Mouse (Mus musculus) kidney, embryonic 16.5 days (tissue): ENCODE results near the gene Rab5if. TPM values are rescaled to one million over a fixed set of nuclear protein-coding genes. Genes with fewer than 3 reads are reported as not detected.
"Not testable (repeated sequence)": the region's sequence is repeated elsewhere in the genome, so short reads cannot be mapped to it uniquely, and the experiment has no call there.

Experiments used
- ATAC-seq: fragments of 200-750 bp; cut with Nextera tagmentation; 2 replicates; pipeline ENCODE4 v1.8.0; 2017; ENCODE audit warnings: moderate TSS enrichment; ENCODE audit not compliant: low FRiP score, low TSS enrichment
- H3K27ac ChIP-seq: fragments of 300-500 bp; sonication (generic); 2 replicates; pipeline ENCODE4 v1.5.1; 2014; ENCODE audit warnings: low read length
- H3K27me3 ChIP-seq: fragments of 300-500 bp; sonication (generic); 2 replicates; pipeline ENCODE4 v1.6.1; 2014; ENCODE audit warnings: low read length, control low read depth, mixed read lengths; ENCODE audit not compliant: insufficient read depth
- H3K36me3 ChIP-seq: fragments of 300-500 bp; sonication (generic); 2 replicates; pipeline ENCODE4 v1.6.1; 2014; ENCODE audit warnings: low read length, control low read depth, mixed read lengths; ENCODE audit not compliant: insufficient read depth
- H3K4me1 ChIP-seq: fragments of 300-500 bp; sonication (generic); 2 replicates; pipeline ENCODE4 v1.6.1; 2014; ENCODE audit warnings: low read length, control low read depth, mixed read lengths; ENCODE audit not compliant: insufficient read depth
- H3K4me2 ChIP-seq: fragments of 300-500 bp; sonication (generic); replicated peaks from 2 replicates; pipeline ENCODE4 v1.6.1; 2014; ENCODE audit warnings: low read depth, low read length
- H3K4me3 ChIP-seq: fragments of 300-500 bp; sonication (generic); 2 replicates; pipeline ENCODE4 v1.5.1; 2014; ENCODE audit warnings: mild to moderate bottlenecking, low read length
- H3K9ac ChIP-seq: fragments of 300-500 bp; sonication (generic); replicated peaks from 2 replicates; pipeline ENCODE4 v1.6.1; 2014; ENCODE audit warnings: low read length
- H3K9me3 ChIP-seq: fragments of 300-500 bp; sonication (generic); 2 replicates; pipeline ENCODE4 v1.6.1; 2016; ENCODE audit warnings: low read length, control low read depth
- WGBS: fragments of 180-500 bp; shearing (Covaris S2); extraction: QIAGEN DNeasy Blood & Tissue Kit; methylation state at CpG from one replicate; pipeline ENCODE4 v1.1.7; 2014; 5-methylcytosine and 5-hydroxymethylcytosine counted together
- polyA plus RNA-seq: library from polyadenylated mRNA; unstranded; fragments of >200 nt; fragmentation: Nextera tagmentation; extraction: Ambion mirVana; gene quantifications from 2 replicates; pipeline ENCODE4 v1.2.1, GENCODE M21; 2015

Gene Rab5if
- polyA plus RNA-seq, 1 experiment from 2014 or later: 168 TPM

GRCm38 (mm10) chr2:156915559-156915958 is 52.6 kb downstream of the Rab5if start:
- no peaks in the 10 kb centered on the region for H3K36me3 ChIP-seq
- H3K27ac ChIP-seq: no peak overlapping the region
- no peaks in the 10 kb centered on the region for H3K9me3 ChIP-seq
- no peak for ATAC-seq
- 80% methylated on average over 3 of the region's 3 CpGs for WGBS
- H3K4me1 ChIP-seq: no peaks in the 10 kb centered on the region
- no peak overlapping the region for H3K4me3 ChIP-seq
- H3K4me2 ChIP-seq: no peak overlapping the region
- no peaks in the 10 kb centered on the region for H3K27me3 ChIP-seq
- H3K9ac ChIP-seq: no peak overlapping the region

DNA sequence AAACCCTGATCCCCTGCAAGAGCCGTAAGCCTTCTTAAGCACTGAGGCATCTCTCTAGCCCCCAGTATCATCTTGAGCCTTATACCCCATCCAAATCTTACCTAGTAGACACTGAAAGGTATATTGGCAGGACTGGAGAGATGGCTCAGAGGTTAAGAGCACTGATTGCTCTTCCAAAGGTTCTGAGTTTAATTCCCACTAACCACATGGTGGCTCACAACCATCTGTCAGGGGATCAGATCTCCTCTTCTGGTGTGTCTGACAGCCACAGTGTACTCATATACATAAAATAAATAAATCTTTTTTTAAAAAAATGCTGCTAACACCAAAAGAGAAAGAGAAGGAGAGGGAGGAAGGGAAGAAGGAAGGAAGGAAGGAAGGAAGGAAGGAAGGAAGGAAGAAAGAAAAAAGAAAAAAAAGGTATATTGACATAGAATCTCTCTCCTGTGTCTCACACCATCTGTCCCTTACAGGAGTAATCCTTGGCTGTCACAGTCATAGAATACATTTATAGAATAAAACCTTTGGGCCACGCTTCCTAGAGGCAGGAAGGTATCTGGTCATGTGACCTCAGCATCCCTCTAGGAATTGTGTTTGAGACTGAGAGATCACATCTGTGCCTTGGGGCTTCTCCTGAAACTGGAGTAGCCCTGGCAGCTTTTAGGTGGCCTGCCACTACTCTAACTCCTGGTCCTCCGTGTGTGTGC is 53.6 kb downstream of the Rab5if start:
- Histone ChIP-seq H3K4me2 (no peak overlapping the region), H3K9me3 (no peaks in the 10 kb centered on the region), H3K27ac (no peak overlapping the region), H3K9ac (no peak overlapping the region), H3K27me3 (no peaks in the 10 kb centered on the region), H3K4me1 (no peaks in the 10 kb centered on the region), H3K36me3 (no peaks in the 10 kb centered on the region), H3K4me3 (no peak overlapping the region)
- ATAC-seq: no peak
- 77% methylated on average over 3 of the region's 3 CpGs for WGBS

- no peaks in the 10 kb centered on the region for H3K9me3 ChIP-seq
- no peak overlapping the region for H3K4me3 ChIP-seq
- H3K27me3 ChIP-seq: no peaks in the 10 kb centered on the region
- ATAC-seq: no peak
- H3K4me1 ChIP-seq: no peaks in the 10 kb centered on the region
- H3K9ac ChIP-seq: no peak overlapping the region
- 62% methylated on average over 4 of the region's 4 CpGs for WGBS
- H3K4me2 ChIP-seq: no peak overlapping the region
- no peaks in the 10 kb centered on the region for H3K36me3 ChIP-seq
- H3K27ac ChIP-seq: no peak overlapping the region
Observed at GRCm38 (mm10) chr2:156918562-156918961, 55.6 kb downstream of the Rab5if start.

DNA sequence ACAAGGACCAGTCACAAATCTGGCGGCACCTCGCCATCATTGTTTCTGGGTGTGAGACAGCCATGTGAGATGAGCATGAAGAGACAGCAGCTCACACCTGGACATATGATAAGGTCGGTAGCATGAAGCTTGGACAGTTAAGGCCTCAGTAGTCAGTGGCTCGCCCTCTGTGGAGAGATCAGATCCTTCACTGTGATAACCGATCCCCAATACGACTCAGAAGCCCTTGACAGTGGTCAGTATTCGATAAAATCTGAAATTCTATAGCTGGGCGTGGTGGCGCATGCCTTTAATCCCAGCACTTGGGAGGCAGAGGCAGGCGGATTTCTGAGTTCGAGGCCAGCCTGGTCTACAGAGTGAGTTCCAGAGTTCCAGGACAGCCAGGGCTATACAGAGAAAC is 56.3 kb downstream of the Rab5if start:
- H3K27ac ChIP-seq, ATAC-seq, H3K27me3 ChIP-seq, H3K9ac ChIP-seq, H3K36me3 ChIP-seq, H3K9me3 ChIP-seq, H3K4me3 ChIP-seq, H3K4me1 ChIP-seq, H3K4me2 ChIP-seq: not testable (repeated sequence)
- 86% methylated on average over 11 of the region's 11 CpGs for WGBS

DNA sequence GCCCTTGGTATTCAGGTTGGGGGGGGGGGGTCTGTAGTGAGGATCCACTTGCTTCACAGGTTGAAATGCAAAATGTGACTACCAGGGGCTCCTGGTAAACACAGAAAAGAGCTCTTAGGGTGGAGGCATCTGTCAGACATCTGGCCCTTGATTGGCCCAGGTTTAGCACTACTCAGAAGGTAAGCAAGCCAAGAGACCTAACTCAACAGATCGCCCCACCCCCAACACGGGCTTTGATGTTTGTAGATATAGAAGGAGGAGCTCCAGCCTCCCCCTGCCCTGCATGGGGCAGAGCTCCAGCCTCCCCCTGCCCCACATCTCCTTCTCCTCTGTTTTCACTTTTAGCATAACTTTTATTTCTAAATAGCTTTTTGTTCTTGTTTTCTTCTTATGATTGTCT is 56.9 kb downstream of the Rab5if start:
- Histone ChIP-seq H3K9me3 (no peaks in the 10 kb centered on the region), H3K4me3 (no peak overlapping the region), H3K4me2 (no peak overlapping the region), H3K36me3 (no peaks in the 10 kb centered on the region), H3K4me1 (peaks cover 6% of the 10 kb centered on the region; the same call in 1 of the 2 replicates), H3K9ac (no peak overlapping the region), H3K27ac (no peak overlapping the region), H3K27me3 (no peaks in the 10 kb centered on the region)
- WGBS: 49% methylated on average over 2 of the region's 2 CpGs
- ATAC-seq: no peak

GRCm38 (mm10) chr2:156923057-156923456 is 60.1 kb downstream of the Rab5if start:
- H3K4me1 ChIP-seq: peaks cover 6% of the 10 kb centered on the region; the same call in 1 of the 2 replicates
- H3K36me3 ChIP-seq: peaks cover 4% of the 10 kb centered on the region; the same call in 1 of the 2 replicates
- no peaks in the 10 kb centered on the region for H3K9me3 ChIP-seq
- no peak overlapping the region for H3K27ac ChIP-seq
- no peak overlapping the region for H3K9ac ChIP-seq
- no peaks in the 10 kb centered on the region for H3K27me3 ChIP-seq
- no peak for ATAC-seq
- H3K4me3 ChIP-seq: no peak overlapping the region
- 86% methylated on average over 5 of the region's 5 CpGs for WGBS
- no peak overlapping the region for H3K4me2 ChIP-seq

Other genes starting within 250 kb of the Rab5if start
- gene Dlgap4, start 249.4 kb upstream of the Rab5if start, polyA plus RNA-seq: 68.2 and 68.5 TPM in 2 replicates
- gene Myl9, start 87.7 kb upstream of the Rab5if start, polyA plus RNA-seq: 447 and 578 TPM in 2 replicates
- 69.5 and 71.1 TPM in 2 replicates for gene Tgif2, start 23.1 kb upstream of the Rab5if start, polyA plus RNA-seq
- gene 4930518I15Rik, start 5.2 kb upstream of the Rab5if start, polyA plus RNA-seq: 8.0 and 9.9 TPM in 2 replicates
- gene Sla2, start 24.1 kb downstream of the Rab5if start, polyA plus RNA-seq: 0.14 and 0.36 TPM in 2 replicates
- gene Ndrg3, start 128.9 kb downstream of the Rab5if start, polyA plus RNA-seq: 57.7 and 57.9 TPM in 2 replicates
- gene Dsn1, start 144.0 kb downstream of the Rab5if start, polyA plus RNA-seq: 37.9 and 40.2 TPM in 2 replicates
- 2.5 and 3.6 TPM in 2 replicates for gene Soga1, start 216.1 kb downstream of the Rab5if start, polyA plus RNA-seq
- 0.53 and 0.71 TPM in 2 replicates for gene Tldc2, start 223.9 kb downstream of the Rab5if start, polyA plus RNA-seq